Mouse (Mus musculus) CH12.LX (cell line): ENCODE measurements around the gene Fdps. TPM values are rescaled to one million over a fixed set of nuclear protein-coding genes. Genes with fewer than 3 reads are reported as not detected.

Source experiments
- DNase-seq: peaks from one replicate; pipeline ENCODE4 v3.0.0-alpha.2; 2013; ENCODE audit errors: extremely low read depth
- H3K27ac ChIP-seq: 2 replicates; pipeline ENCODE4 v1.5.1; 2012; ENCODE audit warnings: low read depth, mild to moderate bottlenecking, control low read depth, moderate library complexity; ENCODE audit not compliant: insufficient read depth
- H3K27me3 ChIP-seq: replicated peaks from 2 replicates; pipeline ENCODE3; 2012; ENCODE audit warnings: inconsistent platforms
- H3K36me3 ChIP-seq, 2 experiments: replicated peaks in 1 of 2; 2 replicates each; pipeline versions ENCODE3 to v1.6.1; 2012; ENCODE audit warnings: inconsistent platforms in 1 of 2, low read length in 1 of 2, mild to moderate bottlenecking in 1 of 2, mixed read lengths in 1 of 2, moderate library complexity in 1 of 2; ENCODE audit not compliant: control insufficient read depth in 1 of 2, insufficient read depth in 1 of 2
- H3K4me1 ChIP-seq, 2 experiments: 2 replicates each; pipeline ENCODE4 v1.6.1; 2012; ENCODE audit warnings: inconsistent platforms in 1 of 2, moderate library complexity in 1 of 2; ENCODE audit not compliant: insufficient read depth in 2 of 2, control insufficient read depth in 1 of 2
- H3K4me2 ChIP-seq: 2 replicates; pipeline ENCODE4 v1.6.1; 2012; ENCODE audit warnings: low read depth, mild to moderate bottlenecking, control low read depth; ENCODE audit not compliant: poor library complexity, insufficient read depth, severe bottlenecking
- H3K4me3 ChIP-seq, 3 experiments: fragments of 150-350 bp in 1 of 3; sonication (generic) in 1 of 3; replicated peaks in 1 of 3; 2 replicates each; pipeline versions ENCODE3 to v1.5.1; 2011 to 2012; ENCODE audit warnings: low read depth in 2 of 3, low read length in 2 of 3, mild to moderate bottlenecking in 2 of 3, moderate library complexity in 2 of 3, control low read depth in 1 of 3, improper control_type of control experiment in 1 of 3, inconsistent platforms in 1 of 3, mixed read lengths in 1 of 3; ENCODE audit not compliant: poor library complexity in 1 of 3
- H3K79me2 ChIP-seq: replicated peaks from 2 replicates; pipeline ENCODE4 v1.6.1; 2012; ENCODE audit warnings: mild to moderate bottlenecking, moderate library complexity; ENCODE audit not compliant: control insufficient read depth, poor library complexity, insufficient read depth, severe bottlenecking; ENCODE audit errors: extremely low read depth
- H3K9ac ChIP-seq: 2 replicates; pipeline ENCODE4 v1.6.1; 2012; ENCODE audit warnings: low read depth, mild to moderate bottlenecking, control low read depth, moderate library complexity; ENCODE audit not compliant: insufficient read depth
- H3K9me3 ChIP-seq: replicated peaks from 2 replicates; pipeline ENCODE3; 2012; ENCODE audit warnings: low read length, inconsistent platforms, mixed read lengths
- BHLHE40 ChIP-seq: IDR thresholded peaks from 2 replicates; pipeline ENCODE4 v1.6.1; 2011; ENCODE audit warnings: mild to moderate bottlenecking, low read depth, low read length, improper control_type of control experiment
- CHD1 ChIP-seq: IDR thresholded peaks from 2 replicates; pipeline ENCODE4 v1.6.1; 2012; ENCODE audit warnings: low read depth, low read length, improper control_type of control experiment, inconsistent platforms
- CHD2 ChIP-seq: IDR thresholded peaks from 2 replicates; pipeline ENCODE4 v1.6.1; 2011; ENCODE audit warnings: low read length, improper control_type of control experiment
- CTCF ChIP-seq, 2 experiments: IDR thresholded peaks in 1 of 2; conservative IDR thresholded peaks in 1 of 2; 2 replicates each; pipeline ENCODE4 v1.5.1; 2011 to 2012; ENCODE audit warnings: low read depth in 2 of 2, low read length in 2 of 2, improper control_type of control experiment in 1 of 2, inconsistent platforms in 1 of 2, mild to moderate bottlenecking in 1 of 2, moderate library complexity in 1 of 2
- E2F4 ChIP-seq: IDR thresholded peaks from 2 replicates; pipeline ENCODE4 v1.6.1; 2011; ENCODE audit warnings: low read depth, low read length, improper control_type of control experiment; ENCODE audit not compliant: insufficient replicate concordance
- ELF1 ChIP-seq: IDR thresholded peaks from 2 replicates; pipeline ENCODE4 v1.6.1; 2014; ENCODE audit warnings: low read depth, mild to moderate bottlenecking, inconsistent platforms, low read length, improper control_type of control experiment
- EP300 ChIP-seq: IDR thresholded peaks from 2 replicates; pipeline ENCODE4 v1.6.1; 2011; ENCODE audit warnings: low read length, improper control_type of control experiment
- ETS1 ChIP-seq: conservative IDR thresholded peaks from 2 replicates; pipeline ENCODE4 v1.6.1; 2012; ENCODE audit warnings: low read depth, mild to moderate bottlenecking, inconsistent platforms, low read length, improper control_type of control experiment, moderate library complexity
- GABPA ChIP-seq: IDR thresholded peaks from 2 replicates; pipeline ENCODE4 v1.6.1; 2012; ENCODE audit warnings: low read depth, low read length, improper control_type of control experiment, inconsistent platforms; ENCODE audit not compliant: insufficient replicate concordance
- HCFC1 ChIP-seq: IDR thresholded peaks from 2 replicates; pipeline ENCODE4 v1.6.1; 2012; ENCODE audit warnings: low read depth, mild to moderate bottlenecking, inconsistent platforms, low read length, improper control_type of control experiment
- IRF4 ChIP-seq: IDR thresholded peaks from 2 replicates; pipeline ENCODE4 v1.6.1; 2014; ENCODE audit warnings: low read depth, mild to moderate bottlenecking, inconsistent platforms, low read length, improper control_type of control experiment
- JUN ChIP-seq: IDR thresholded peaks from 2 replicates; pipeline ENCODE4 v1.6.1; 2011; ENCODE audit warnings: low read depth, mild to moderate bottlenecking, low read length, improper control_type of control experiment, moderate library complexity; ENCODE audit not compliant: insufficient read depth
- JUND ChIP-seq: conservative IDR thresholded peaks from 2 replicates; pipeline ENCODE4 v1.6.1; 2011; ENCODE audit warnings: low read depth, low read length, improper control_type of control experiment
- KAT2A ChIP-seq: IDR thresholded peaks from 2 replicates; pipeline ENCODE4 v1.6.1; 2012; ENCODE audit warnings: low read length, improper control_type of control experiment, inconsistent platforms; ENCODE audit not compliant: insufficient replicate concordance
- MAFK ChIP-seq: IDR thresholded peaks from 2 replicates; pipeline ENCODE4 v1.6.1; 2011; ENCODE audit warnings: low read length, improper control_type of control experiment; ENCODE audit not compliant: insufficient replicate concordance
- MAX ChIP-seq: IDR thresholded peaks from 2 replicates; pipeline ENCODE4 v1.6.1; 2011; ENCODE audit warnings: low read length, improper control_type of control experiment
- MAZ ChIP-seq: IDR thresholded peaks from 2 replicates; pipeline ENCODE4 v1.6.1; 2012; ENCODE audit warnings: low read depth, mild to moderate bottlenecking, inconsistent platforms, low read length, improper control_type of control experiment, moderate library complexity
- MEF2A ChIP-seq: IDR thresholded peaks from 2 replicates; pipeline ENCODE4 v1.6.1; 2014; ENCODE audit warnings: low read depth, mild to moderate bottlenecking, inconsistent platforms, low read length, improper control_type of control experiment, borderline replicate concordance
- MXI1 ChIP-seq: IDR thresholded peaks from 2 replicates; pipeline ENCODE4 v1.6.1; 2011; ENCODE audit warnings: mild to moderate bottlenecking, low read depth, low read length, improper control_type of control experiment
- MYC ChIP-seq: IDR thresholded peaks from 2 replicates; pipeline ENCODE4 v1.6.1; 2011; ENCODE audit warnings: low read depth, mild to moderate bottlenecking, improper control_type of control experiment, low read length
- NELFE ChIP-seq: IDR thresholded peaks from 2 replicates; pipeline ENCODE4 v1.6.1; 2011; ENCODE audit warnings: low read depth, low read length, improper control_type of control experiment
- NRF1 ChIP-seq: IDR thresholded peaks from 2 replicates; pipeline ENCODE4 v1.6.1; 2014; ENCODE audit warnings: low read depth, mild to moderate bottlenecking, inconsistent platforms, low read length, improper control_type of control experiment, moderate library complexity
- PAX5 ChIP-seq: IDR thresholded peaks from 2 replicates; pipeline ENCODE4 v1.6.1; 2012; ENCODE audit warnings: low read length, inconsistent platforms, mixed read lengths
- POLR2A ChIP-seq: IDR thresholded peaks from 2 replicates; pipeline ENCODE4 v1.6.1; 2011; ENCODE audit warnings: low read depth, mild to moderate bottlenecking, improper control_type of control experiment, low read length
- POLR2AphosphoS2 ChIP-seq: IDR thresholded peaks from 2 replicates; pipeline ENCODE4 v1.6.1; 2011; ENCODE audit warnings: low read depth, low read length, improper control_type of control experiment
- RAD21 ChIP-seq: IDR thresholded peaks from 2 replicates; pipeline ENCODE4 v1.6.1; 2011; ENCODE audit warnings: low read depth, mild to moderate bottlenecking, low read length, improper control_type of control experiment, moderate library complexity
- RCOR1 ChIP-seq: conservative IDR thresholded peaks from 2 replicates; pipeline ENCODE4 v1.6.1; 2012; ENCODE audit warnings: low read depth, mild to moderate bottlenecking, inconsistent platforms, low read length, improper control_type of control experiment
- SIN3A ChIP-seq: IDR thresholded peaks from 2 replicates; pipeline ENCODE4 v1.6.1; 2012; ENCODE audit warnings: low read length, improper control_type of control experiment, inconsistent platforms
- SMC3 ChIP-seq: IDR thresholded peaks from 2 replicates; pipeline ENCODE4 v1.6.1; 2011; ENCODE audit warnings: low read depth, low read length, improper control_type of control experiment
- TBP ChIP-seq: conservative IDR thresholded peaks from 2 replicates; pipeline ENCODE4 v1.6.1; 2011; ENCODE audit warnings: low read depth, low read length, improper control_type of control experiment
- TCF12 ChIP-seq: IDR thresholded peaks from 2 replicates; pipeline ENCODE4 v1.6.1; 2014; ENCODE audit warnings: low read depth, mild to moderate bottlenecking, inconsistent platforms, low read length, improper control_type of control experiment
- UBTF ChIP-seq: IDR thresholded peaks from 2 replicates; pipeline ENCODE4 v1.6.1; 2012; ENCODE audit warnings: low read depth, mild to moderate bottlenecking, inconsistent platforms, low read length, improper control_type of control experiment, moderate library complexity
- USF1 ChIP-seq: IDR thresholded peaks from 2 replicates; pipeline ENCODE4 v1.6.1; 2014; ENCODE audit warnings: low read depth, mild to moderate bottlenecking, inconsistent platforms, low read length, improper control_type of control experiment
- USF2 ChIP-seq: conservative IDR thresholded peaks from 2 replicates; pipeline ENCODE4 v1.6.1; 2011; ENCODE audit warnings: low read depth, low read length, improper control_type of control experiment
- ZC3H11A ChIP-seq: IDR thresholded peaks from 2 replicates; pipeline ENCODE4 v1.6.1; 2012; ENCODE audit warnings: low read depth, mild to moderate bottlenecking, inconsistent platforms, low read length, improper control_type of control experiment
- ZMIZ1 ChIP-seq: IDR thresholded peaks from 2 replicates; pipeline ENCODE4 v1.6.1; 2012; ENCODE audit warnings: low read depth, mild to moderate bottlenecking, inconsistent platforms, low read length, improper control_type of control experiment
- ZNF384 ChIP-seq: IDR thresholded peaks from 2 replicates; pipeline ENCODE4 v1.6.1; 2012; ENCODE audit warnings: low read depth, low read length, improper control_type of control experiment, inconsistent platforms
- dilution Hi-C: fragments of 300-500 bp; cut with MboI; formaldehyde crosslinking; loops from 2 replicates; pipeline ENCODE4 v1.14.3; 2020; ENCODE audit warnings: low sequenced_read_pairs; ENCODE audit not compliant: extremely low pct_unique_long_range_greater_than_20kb, extremely low pct_ligation_motif_present
- in situ Hi-C: fragments of 300-500 bp; cut with MboI; formaldehyde crosslinking; loops from 3 replicates; pipeline ENCODE4 v1.14.3; 2019; ENCODE audit warnings: low sequenced_read_pairs, low pct_ligation_motif_present, low pct_unique_long_range_greater_than_20kb, mixed read lengths
- polyA plus RNA-seq: library from polyadenylated mRNA; unstranded; fragments of >175 nt; gene quantifications from 2 replicates; pipeline ENCODE4 v1.2.1, GENCODE M21; 2012; ENCODE audit warnings: low read depth; ENCODE audit not compliant: insufficient read length
- total RNA-seq, 2 experiments: library from RNA; depleted of rRNA; stranded (reverse); fragments of 300-350 nt in 1 of 2; fragments of >200 nt in 1 of 2; gene quantifications; 2 replicates each; pipeline ENCODE4 v1.2.3; 2012 to 2014

Gene Fdps
- 243 and 244 TPM in 2 replicates for total RNA-seq (2012; rRNA removed)
- 490 and 572 TPM in 2 replicates for total RNA-seq (2014; rRNA removed)
- 177 and 200 TPM in 2 replicates for polyA plus RNA-seq

DNA sequence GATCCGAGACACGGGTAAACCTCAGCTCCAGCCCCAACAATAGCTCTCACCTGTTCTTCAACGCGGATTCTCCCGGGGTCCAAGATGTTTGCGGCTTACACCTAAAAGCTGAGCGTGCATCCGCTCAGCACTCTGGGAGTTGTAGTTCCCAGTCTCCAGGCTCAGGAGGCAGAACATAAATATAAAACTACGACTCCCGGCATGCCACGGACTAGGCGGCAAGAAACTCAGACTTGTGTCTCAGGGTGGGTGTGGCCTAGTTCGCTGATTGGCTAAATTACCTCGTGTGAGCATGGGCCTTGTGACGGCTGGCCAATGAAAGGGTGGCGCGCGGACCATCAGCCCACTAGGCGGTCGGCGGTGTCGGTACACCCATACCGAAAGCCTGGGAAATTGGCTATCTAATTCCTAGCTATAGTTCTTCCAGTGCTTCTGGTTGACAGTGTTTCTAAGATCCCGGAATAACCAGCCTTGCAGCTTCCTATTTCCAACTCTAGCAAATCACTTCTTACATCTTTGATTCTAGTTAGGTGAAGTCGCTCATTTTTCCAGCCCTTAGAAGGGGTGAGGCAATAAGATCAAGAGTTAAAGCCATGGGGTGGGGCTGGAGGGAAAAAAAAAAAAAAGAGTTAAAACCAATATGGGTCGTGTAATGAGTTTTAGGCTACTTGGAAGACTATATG lies at the start of gene Fdps:
Gene Fdps, minus strand, starts transcription at position 148 of the 683 bp plus-strand sequence.
- H3K36me3 ChIP-seq, result peaks cover 18 to 35% of the 10 kb centered on the region in 2 experiments
- H3K27me3 ChIP-seq, result no peaks in the 10 kb centered on the region
- DNase-seq, result peak; percentile 99
- peaks cover 9% of the 10 kb centered on the region for H3K79me2 ChIP-seq
- peaks cover 9 to 61% of the 10 kb centered on the region in 2 experiments; a peak in 3 of 4 replicates for H3K4me1 ChIP-seq
- dilution Hi-C loops, result no loop called here
- in situ Hi-C loops, result no loop called here
- H3K27ac ChIP-seq, result peak within 1 kb of the TSS; percentile 23; the same call in 1 of the 2 replicates
- peak within 1 kb of the TSS; percentile 89 for H3K4me2 ChIP-seq
- H3K9ac ChIP-seq, result peak within 1 kb of the TSS; percentile 71
- peak within 1 kb of the TSS; percentile 66 to 94 (median 77) for H3K4me3 ChIP-seq
- H3K9me3 ChIP-seq, result peaks cover 2% of the 10 kb centered on the region
- TF ChIP-seq ETS1, result no peak
- TF ChIP-seq SIN3A, result peak; percentile 97
- no peak for TF ChIP-seq BHLHE40
- TF ChIP-seq USF2, result peak; percentile 57
- peak; percentile 78 for TF ChIP-seq MAX
- TF ChIP-seq MEF2A, result no peak
- TF ChIP-seq ZNF384, result peak; percentile 93
- TF ChIP-seq PAX5, result no peak
- peak; percentile 47; the same call in 1 of the 2 replicates for TF ChIP-seq IRF4
- peak; percentile 81 for TF ChIP-seq POLR2A
- TF ChIP-seq KAT2A, result peak; percentile 96; the same call in 1 of the 2 replicates
- TF ChIP-seq CHD1, result no peak
- TF ChIP-seq UBTF, result 0 out of 2 replicates have a peak, but pooled peaks have one; percentile 40
- peak; percentile 67 for TF ChIP-seq USF1
- TF ChIP-seq CHD2, result peak; percentile 72; the same call in 1 of the 2 replicates
- peak; percentile 73; the same call in 1 of the 2 replicates for TF ChIP-seq MYC
- no peak for TF ChIP-seq RCOR1
- TF ChIP-seq ZMIZ1, result peak; percentile 87; the same call in 1 of the 2 replicates
- peak; percentile 83; the same call in 1 of the 2 replicates for TF ChIP-seq POLR2AphosphoS2
- 0 out of 2 replicates have a peak, but pooled peaks have one; percentile 44 for TF ChIP-seq JUND
- TF ChIP-seq HCFC1, result peak; percentile 99
- TF ChIP-seq E2F4, result peak; percentile 69; the same call in 1 of the 2 replicates
- TF ChIP-seq RAD21, result no peak
- peak; percentile 94 for TF ChIP-seq MXI1
- TF ChIP-seq TCF12, result peak; percentile 72; the same call in 1 of the 2 replicates
- TF ChIP-seq JUN, result no peak
- TF ChIP-seq MAFK, result peak; percentile 98
- TF ChIP-seq MAZ, result 0 out of 2 replicates have a peak, but pooled peaks have one; percentile 73
- peak; percentile 43; the same call in 1 of the 2 replicates for TF ChIP-seq GABPA
- TF ChIP-seq ELF1, result peak; percentile 76
- no peak for TF ChIP-seq SMC3
- peak; percentile 81 for TF ChIP-seq TBP
- peak; percentile 65 for TF ChIP-seq NELFE
- TF ChIP-seq NRF1, result no peak
- 0 out of 4 replicates have a peak, but pooled peaks of 1 of the 2 experiments have one; percentile 3 for TF ChIP-seq CTCF (conservative IDR thresholded peaks at IDR 0.05 in 1 of 2, IDR thresholded peaks at IDR 0.05 in 1 of 2; ENCODE audit: low read depth in 2 of 2, low read length in 2 of 2)
- TF ChIP-seq EP300, result peak; percentile 39; the same call in 1 of the 2 replicates
- TF ChIP-seq ZC3H11A, result no peak
